Mouse (Mus musculus) cerebellum, postnatal 14 days (tissue): ENCODE measurements around the gene Olfr713.
A peak's percentile ranks its signal among the peaks of the same experiment; 100 is the strongest.

Source experiments
- DNase-seq, 2 experiments: peaks; one replicate each; pipeline ENCODE4 v3.0.0; 2021; ENCODE audit warnings: mixed read lengths in 2 of 2

Olfr713 gene

DNA sequence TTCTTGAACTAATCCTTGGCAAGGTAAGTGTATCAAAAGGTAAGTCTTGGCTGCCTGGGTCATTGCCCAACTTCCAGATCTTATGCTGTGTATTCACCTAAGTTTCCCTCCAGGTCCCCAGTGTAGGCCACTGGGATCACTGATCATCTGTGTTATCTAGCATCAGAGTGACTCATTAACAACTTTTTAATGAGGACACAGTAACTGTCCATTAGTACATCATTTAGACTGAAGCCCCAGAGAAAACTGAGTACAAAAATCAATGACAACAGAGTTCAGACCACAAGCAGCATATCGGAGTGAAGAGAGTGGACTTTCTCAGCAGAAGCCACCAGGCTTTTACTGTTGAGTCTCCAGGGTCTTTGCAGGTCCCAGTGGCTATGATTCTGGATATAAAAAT is at the start of gene Olfr713:
TSS of gene Olfr713 (plus strand) at position 301 of the 400 bp plus-strand sequence.
- no peak for DNase-seq

DNA sequence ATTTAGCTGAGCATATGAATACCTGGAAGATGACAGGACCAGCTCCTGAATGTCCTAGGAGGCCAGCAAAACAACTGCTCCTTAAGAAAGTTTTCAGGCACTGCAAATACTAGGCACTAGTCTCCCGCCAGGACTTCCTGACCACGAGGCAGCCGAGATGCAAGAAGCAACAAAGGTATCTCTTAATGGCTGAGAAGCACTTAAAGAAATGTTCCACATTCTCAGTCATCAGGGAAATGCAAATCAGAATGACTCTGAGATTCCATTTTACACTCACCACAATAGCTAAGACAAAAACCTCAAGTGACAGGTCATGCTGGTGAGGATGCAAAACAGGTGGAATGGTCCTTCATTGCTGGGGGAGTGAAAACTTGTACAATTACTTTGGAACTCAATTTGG is 45.7 kb upstream of the Olfr713 start:
- DNase-seq, result no peak

DNA sequence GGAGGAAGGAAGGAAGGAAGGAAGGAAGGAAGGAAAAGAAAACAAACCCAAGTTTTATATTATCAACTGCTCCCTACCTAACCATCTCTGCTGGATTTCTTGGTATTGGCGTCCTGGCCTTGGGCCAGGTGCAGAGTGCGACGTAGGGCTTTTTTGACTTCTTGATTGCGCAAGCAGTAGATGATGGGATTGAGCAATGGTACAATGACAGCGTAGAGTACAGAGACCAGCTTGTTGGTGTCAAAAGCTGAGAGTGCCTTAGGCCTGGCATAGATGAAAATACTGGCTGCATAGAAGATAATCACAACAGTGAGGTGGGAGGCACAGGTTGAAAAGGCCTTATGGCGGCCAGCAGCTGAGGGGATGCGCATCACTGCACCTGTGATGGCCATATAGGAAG is 30.2 kb upstream of the Olfr713 start:
- DNase-seq, result no peak

DNA sequence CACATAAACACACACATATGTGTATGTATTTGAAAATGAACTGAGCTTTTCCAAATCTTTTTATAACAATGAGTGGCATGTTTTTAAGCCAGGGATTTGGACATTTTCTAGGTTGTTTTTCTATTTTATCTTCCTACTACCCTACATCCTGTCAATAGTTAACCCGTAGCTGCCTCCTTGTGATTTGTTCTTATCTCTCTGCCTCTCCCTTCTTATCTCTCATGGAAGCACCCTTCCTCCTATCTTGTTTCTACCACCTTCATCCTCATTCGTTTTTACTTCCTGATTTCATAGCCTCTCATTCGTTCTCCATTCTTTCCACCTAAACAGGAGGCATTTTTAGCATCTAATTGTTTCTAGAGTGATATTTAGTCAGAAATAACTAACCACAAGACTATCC is 26.8 kb upstream of the Olfr713 start:
- DNase-seq, result no peak

DNA sequence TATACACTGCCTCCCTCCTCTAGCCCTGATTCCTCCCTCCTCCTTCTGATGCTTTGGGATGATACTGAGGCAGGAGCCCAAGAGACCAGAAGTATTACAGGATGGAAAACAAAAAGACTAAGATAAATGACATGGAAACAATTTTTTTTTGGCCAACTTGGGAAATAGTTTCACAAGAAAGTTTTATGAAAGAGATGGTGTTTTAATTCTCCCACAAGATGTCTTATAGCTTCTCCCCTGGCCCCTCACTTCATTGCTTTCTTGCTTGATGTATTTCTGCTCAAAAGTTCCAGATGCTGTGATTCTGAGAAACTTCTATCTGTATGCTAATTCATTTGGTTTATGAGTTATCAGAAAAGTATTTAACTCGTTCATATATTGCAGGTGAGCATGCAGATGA is 25.0 kb upstream of the Olfr713 start, which contains the start of gene Olfr2:
TSS of gene Olfr2 (minus strand) at position 101 of the 400 bp plus-strand sequence.
- no peak for DNase-seq

DNA sequence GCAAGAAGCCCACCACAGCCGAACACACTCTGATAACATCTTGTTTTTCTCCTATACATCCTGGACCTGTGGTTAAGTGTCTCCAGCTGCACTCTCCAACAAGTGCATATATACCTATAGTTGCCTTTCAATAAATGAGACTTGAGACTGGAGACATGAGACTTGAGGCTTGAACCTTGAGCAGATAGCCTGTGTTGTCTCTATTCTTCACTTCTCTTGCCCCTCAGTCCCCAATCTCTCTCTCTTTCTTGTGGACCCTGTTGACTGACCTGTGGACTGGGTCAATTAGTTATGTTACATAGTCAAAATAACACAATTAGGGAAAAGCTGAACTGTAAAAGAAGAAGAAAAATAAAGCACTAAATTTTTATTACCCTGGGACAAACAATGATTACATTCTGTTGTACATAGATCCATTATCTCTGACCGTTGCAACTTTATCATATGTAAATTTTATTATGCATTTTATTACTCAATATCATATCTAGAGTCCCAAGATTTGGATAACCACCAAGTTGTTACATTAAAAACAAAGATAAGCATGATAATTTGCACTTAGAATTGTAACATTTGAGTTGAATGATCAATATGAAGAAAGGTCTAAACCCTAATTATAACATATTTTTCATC is 9.1 kb downstream of the Olfr713 start:
- DNase-seq, result no peak

DNA sequence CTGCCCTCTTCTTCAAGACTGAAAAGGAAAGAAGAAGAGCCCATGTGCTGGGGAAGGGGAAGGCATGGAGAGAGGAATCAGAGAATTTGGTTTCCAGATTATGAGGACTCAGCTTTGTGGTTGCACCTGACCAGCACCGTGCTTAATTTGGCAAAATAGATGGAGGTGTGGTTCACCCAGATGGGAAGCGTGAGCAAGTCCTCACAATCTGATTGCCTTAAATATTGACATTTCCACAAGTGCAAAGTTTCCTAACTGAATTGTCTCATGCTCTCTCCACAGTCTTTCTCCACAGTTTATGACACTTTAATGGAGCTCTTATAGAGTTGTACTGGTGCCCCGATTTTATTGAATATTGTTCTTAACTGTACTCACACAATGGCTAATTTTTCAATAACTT is 12.2 kb downstream of the Olfr713 start:
- no peak for DNase-seq

DNA sequence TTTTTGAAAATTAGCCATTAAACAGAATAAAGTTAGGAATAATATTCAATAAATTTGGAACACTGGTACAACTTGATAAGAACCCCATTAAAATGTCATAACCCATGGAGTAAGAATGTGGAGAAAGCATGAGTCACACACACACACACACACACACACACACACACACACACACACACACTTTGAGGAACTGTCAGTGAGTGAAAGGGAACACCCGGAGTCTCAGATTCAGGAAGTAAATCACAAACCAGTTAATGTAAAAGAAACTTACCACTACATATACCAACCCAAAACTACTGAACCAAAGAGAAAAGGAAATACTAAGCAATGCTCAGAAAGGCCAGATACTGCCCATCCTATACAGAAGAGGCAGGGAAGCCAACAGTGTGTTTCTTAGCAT is 13.4 kb downstream of the Olfr713 start:
- no peak for DNase-seq

DNA sequence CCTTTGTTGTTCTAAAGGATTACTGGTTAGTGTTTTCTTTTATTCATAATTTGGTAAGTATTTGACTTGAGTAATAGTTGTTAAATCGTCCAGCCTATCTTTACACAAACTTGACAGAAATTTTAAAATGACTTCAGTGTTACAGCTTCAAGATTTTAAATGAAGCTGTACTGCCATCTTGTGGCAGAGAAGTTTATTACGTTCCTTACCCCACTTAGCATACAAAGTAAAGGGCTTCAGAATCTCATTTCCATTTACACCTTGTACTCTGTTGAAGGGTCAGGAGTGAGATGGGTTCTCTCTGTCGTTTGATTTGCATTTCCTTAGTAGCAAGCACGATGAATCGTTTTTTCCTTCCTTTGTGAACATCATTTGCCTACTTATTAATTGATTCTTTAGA is 14.9 kb downstream of the Olfr713 start:
- peak; percentile 52 for DNase-seq

DNA sequence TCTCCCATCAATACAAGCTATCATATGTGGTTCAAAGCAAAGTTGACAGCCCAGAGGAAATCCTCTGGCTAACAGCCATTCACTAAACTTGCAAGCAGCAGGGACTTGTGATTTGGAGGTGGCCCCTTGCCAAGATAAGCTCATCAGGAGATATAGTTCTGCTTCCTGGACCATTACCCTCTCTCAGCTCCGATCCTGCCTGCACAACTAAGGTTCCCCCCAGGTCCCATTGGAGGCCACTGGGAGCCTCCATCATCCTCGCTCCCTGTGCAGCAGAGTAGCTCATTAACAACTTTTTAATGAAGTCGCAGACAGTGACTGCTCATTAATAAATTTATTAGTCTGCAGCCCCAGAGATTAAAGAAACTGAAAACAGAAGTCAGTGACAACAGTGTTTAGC is 16.6 kb downstream of the Olfr713 start:
- no peak for DNase-seq

DNA sequence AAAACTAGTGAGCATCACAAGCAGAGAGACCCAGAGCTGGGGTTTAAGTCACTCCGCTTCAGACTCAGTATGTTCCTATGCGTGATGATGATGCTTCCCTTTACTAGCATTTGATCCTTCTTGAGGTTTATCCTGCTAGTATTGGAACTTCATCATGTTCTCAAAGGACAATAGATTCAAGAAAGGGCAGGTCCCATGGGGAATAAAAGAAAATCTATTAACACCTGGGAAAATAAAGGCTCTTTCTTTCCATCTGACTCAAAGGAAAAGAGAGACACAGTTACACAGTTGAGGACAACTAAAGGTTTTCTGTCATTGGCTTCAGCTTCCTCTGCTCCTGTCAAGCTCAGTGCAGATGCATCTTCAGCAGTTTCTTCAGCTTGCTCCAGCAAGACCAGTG is 39.7 kb downstream of the Olfr713 start, which contains the start of gene Olfr714:
TSS of gene Olfr714 (plus strand) at position 301 of the 400 bp plus-strand sequence.
- DNase-seq, result no peak
